Mouse (Mus musculus) forebrain, embryonic 13.5 days (tissue): ENCODE data around the gene Akna. TPM values are rescaled to one million over a fixed set of nuclear protein-coding genes. Genes with fewer than 3 reads are reported as not detected.

Experiments used
- ATAC-seq: fragments of 200-750 bp; cut with Nextera tagmentation; 2 replicates; pipeline ENCODE4 v1.8.0; 2017
- H3K27ac ChIP-seq: fragments of 300-500 bp; sonication (generic); 2 replicates; pipeline ENCODE4 v1.5.1; 2015; ENCODE audit warnings: inconsistent platforms, mild to moderate bottlenecking, moderate library complexity
- H3K27me3 ChIP-seq: fragments of 300-500 bp; sonication (generic); 2 replicates; pipeline ENCODE4 v1.6.1; 2015; ENCODE audit warnings: mild to moderate bottlenecking, inconsistent platforms
- H3K36me3 ChIP-seq: fragments of 300-500 bp; sonication (generic); 2 replicates; pipeline ENCODE4 v1.6.1; 2015; ENCODE audit warnings: mild to moderate bottlenecking, inconsistent platforms; ENCODE audit not compliant: poor library complexity, severe bottlenecking
- H3K4me1 ChIP-seq: fragments of 300-500 bp; sonication (generic); 2 replicates; pipeline ENCODE4 v1.6.1; 2015; ENCODE audit warnings: inconsistent platforms
- H3K4me2 ChIP-seq: fragments of 300-500 bp; sonication (generic); 2 replicates; pipeline ENCODE4 v1.6.1; 2015; ENCODE audit warnings: inconsistent platforms, mild to moderate bottlenecking, moderate library complexity
- H3K4me3 ChIP-seq: fragments of 300-500 bp; sonication (generic); 2 replicates; pipeline ENCODE4 v1.5.1; 2015; ENCODE audit warnings: mild to moderate bottlenecking, inconsistent platforms
- H3K9ac ChIP-seq: fragments of 300-500 bp; sonication (generic); 2 replicates; pipeline ENCODE4 v1.6.1; 2015; ENCODE audit warnings: mild to moderate bottlenecking, inconsistent platforms
- H3K9me3 ChIP-seq: fragments of 300-500 bp; sonication (generic); replicated peaks from 2 replicates; pipeline ENCODE4 v1.6.1; 2016; ENCODE audit warnings: inconsistent platforms
- WGBS: fragments of 180-500 bp; shearing (Covaris S2); methylation state at CpG from one replicate; pipeline ENCODE4 v1.1.7; 2015; 5-methylcytosine and 5-hydroxymethylcytosine counted together
- polyA plus RNA-seq: library from polyadenylated mRNA; unstranded; fragments of >200 nt; fragmentation: Nextera tagmentation; extraction: Ambion mirVana; gene quantifications from 2 replicates; pipeline ENCODE4 v1.2.1, GENCODE M21; 2015

The Akna gene
- polyA plus RNA-seq, 1 experiment from 2014 or later, result 23.1 TPM

GRCm38 (mm10) chr4:63377483-63377882 is 25.7 kb downstream of the Akna start:
- 68% methylated on average over 7 of the region's 7 CpGs for WGBS
- no peaks in the 10 kb centered on the region for H3K9me3 ChIP-seq
- no peak overlapping the region for H3K4me3 ChIP-seq
- H3K27ac ChIP-seq, result no peak overlapping the region
- no peak overlapping the region for H3K4me2 ChIP-seq
- no peaks in the 10 kb centered on the region for H3K27me3 ChIP-seq
- ATAC-seq, result no peak; the same call in 1 of the 2 replicates
- no peak overlapping the region for H3K9ac ChIP-seq
- H3K4me1 ChIP-seq, result 0 out of 2 replicates have a peak, but pooled peaks cover 7% of the 10 kb centered on the region
- peaks cover 99% of the 10 kb centered on the region for H3K36me3 ChIP-seq

- no peak overlapping the region for H3K4me2 ChIP-seq
- H3K9ac ChIP-seq, result no peak overlapping the region
- H3K4me1 ChIP-seq, result 0 out of 2 replicates have a peak, but pooled peaks cover 7% of the 10 kb centered on the region
- no peaks in the 10 kb centered on the region for H3K9me3 ChIP-seq
- no peak overlapping the region for H3K27ac ChIP-seq
- WGBS, result 55% methylated on average over 1 of the region's 1 CpGs
- peaks cover 99% of the 10 kb centered on the region for H3K36me3 ChIP-seq
- no peaks in the 10 kb centered on the region for H3K27me3 ChIP-seq
- no peak for ATAC-seq
- H3K4me3 ChIP-seq, result no peak overlapping the region
Measured at GRCm38 (mm10) chr4:63375367-63375766, 27.8 kb downstream of the Akna start.

- peaks cover 98% of the 10 kb centered on the region for H3K36me3 ChIP-seq
- H3K4me1 ChIP-seq, result 0 out of 2 replicates have a peak, but pooled peaks cover 7% of the 10 kb centered on the region
- H3K27me3 ChIP-seq, result no peaks in the 10 kb centered on the region
- no peak for ATAC-seq
- no peak overlapping the region for H3K4me2 ChIP-seq
- H3K27ac ChIP-seq, result 0 out of 2 replicates have a peak overlapping the region, but pooled peaks have one; percentile 6
- no peak overlapping the region for H3K4me3 ChIP-seq
- WGBS, result 90% methylated on average over 12 of the region's 12 CpGs
- no peak overlapping the region for H3K9ac ChIP-seq
- H3K9me3 ChIP-seq, result no peaks in the 10 kb centered on the region
Measured at GRCm38 (mm10) chr4:63374331-63374730, 28.8 kb downstream of the Akna start.

GRCm38 (mm10) chr4:63373404-63373803 is 29.8 kb downstream of the Akna start:
- Histone ChIP-seq H3K9ac (no peak overlapping the region), H3K4me1 (0 out of 2 replicates have a peak, but pooled peaks cover 7% of the 10 kb centered on the region), H3K36me3 (peaks cover 98% of the 10 kb centered on the region), H3K4me3 (no peak overlapping the region), H3K27ac (no peak overlapping the region), H3K27me3 (no peaks in the 10 kb centered on the region), H3K9me3 (no peaks in the 10 kb centered on the region), H3K4me2 (no peak overlapping the region)
- no peak for ATAC-seq
- WGBS, result 95% methylated on average over 8 of the region's 8 CpGs

- Histone ChIP-seq H3K9ac (no peak overlapping the region), H3K27ac (no peak overlapping the region), H3K27me3 (no peaks in the 10 kb centered on the region), H3K4me2 (no peak overlapping the region), H3K4me3 (no peak overlapping the region), H3K36me3 (peaks cover 97% of the 10 kb centered on the region), H3K4me1 (0 out of 2 replicates have a peak, but pooled peaks cover 7% of the 10 kb centered on the region), H3K9me3 (no peaks in the 10 kb centered on the region)
- WGBS, result 65% methylated on average over 3 of the region's 3 CpGs
- ATAC-seq, result no peak
Measured at GRCm38 (mm10) chr4:63371890-63372289, 31.3 kb downstream of the Akna start.

- H3K9ac ChIP-seq, result no peak overlapping the region; the same call in 1 of the 2 replicates
- H3K27me3 ChIP-seq, result no peaks in the 10 kb centered on the region
- H3K36me3 ChIP-seq, result peaks cover 92% of the 10 kb centered on the region
- no peak overlapping the region for H3K4me3 ChIP-seq
- no peaks in the 10 kb centered on the region for H3K9me3 ChIP-seq
- ATAC-seq, result no peak
- H3K27ac ChIP-seq, result no peak overlapping the region
- H3K4me1 ChIP-seq, result 0 out of 2 replicates have a peak, but pooled peaks cover 7% of the 10 kb centered on the region
- WGBS, result 33% methylated on average over 7 of the region's 7 CpGs
- no peak overlapping the region for H3K4me2 ChIP-seq
Measured at GRCm38 (mm10) chr4:63370897-63371296, 32.3 kb downstream of the Akna start.

- Histone ChIP-seq H3K36me3 (peaks cover 70% of the 10 kb centered on the region), H3K4me3 (no peak overlapping the region), H3K9ac (no peak overlapping the region), H3K9me3 (no peaks in the 10 kb centered on the region), H3K4me2 (no peak overlapping the region), H3K27me3 (no peaks in the 10 kb centered on the region), H3K4me1 (no peaks in the 10 kb centered on the region), H3K27ac (no peak overlapping the region)
- WGBS, result 15% methylated on average over 4 of the region's 4 CpGs
- ATAC-seq, result peak; percentile 75
Measured at GRCm38 (mm10) chr4:63368577-63368976, 34.6 kb downstream of the Akna start.

GRCm38 (mm10) chr4:63362150-63362549 is 41.0 kb downstream of the Akna start, which contains the start of gene Orm2:
Orm2 (plus strand) TSS chr4:63362449.
- 85% methylated on average over 5 of the region's 5 CpGs for WGBS

GRCm38 (mm10) chr4:63359861-63360260 is 43.3 kb downstream of the Akna start:
- no peak overlapping the region for H3K4me2 ChIP-seq
- 79% methylated on average over 6 of the region's 6 CpGs for WGBS
- ATAC-seq, result no peak

More at GRCm38 (mm10) chr4:63362150-63362549, 41.0 kb downstream of the Akna start, which contains the start of gene Orm2:
- no peak within 1 kb of the TSS for H3K4me2 ChIP-seq
- no peaks in the 10 kb centered on the region for H3K9me3 ChIP-seq
- H3K27ac ChIP-seq, result no peak within 1 kb of the TSS
- H3K4me3 ChIP-seq, result no peak within 1 kb of the TSS
- H3K36me3 ChIP-seq, result peaks cover 7% of the 10 kb centered on the region
- H3K4me1 ChIP-seq, result no peaks in the 10 kb centered on the region
- no peak within 1 kb of the TSS for H3K9ac ChIP-seq
- H3K27me3 ChIP-seq, result no peaks in the 10 kb centered on the region
- no peak for ATAC-seq

GRCm38 (mm10) chr4:63356981-63357570 is 46.1 kb downstream of the Akna start:
- 69% methylated on average over 2 of the region's 2 CpGs for WGBS
- Histone ChIP-seq H3K4me2 (no peak overlapping the region), H3K4me3 (no peak overlapping the region), H3K9ac (no peak overlapping the region), H3K27me3 (no peaks in the 10 kb centered on the region), H3K4me1 (no peaks in the 10 kb centered on the region), H3K36me3 (no peaks in the 10 kb centered on the region), H3K27ac (no peak overlapping the region), H3K9me3 (no peaks in the 10 kb centered on the region)
- no peak for ATAC-seq

More at GRCm38 (mm10) chr4:63359861-63360260, 43.3 kb downstream of the Akna start:
- Histone ChIP-seq H3K9ac (no peak overlapping the region), H3K4me3 (no peak overlapping the region), H3K27ac (no peak overlapping the region), H3K9me3 (no peaks in the 10 kb centered on the region), H3K27me3 (no peaks in the 10 kb centered on the region), H3K36me3 (no peaks in the 10 kb centered on the region), H3K4me1 (no peaks in the 10 kb centered on the region)

- Histone ChIP-seq H3K36me3 (no peaks in the 10 kb centered on the region), H3K4me3 (no peak within 1 kb of the TSS), H3K27ac (no peak within 1 kb of the TSS), H3K9ac (no peak within 1 kb of the TSS), H3K4me1 (no peaks in the 10 kb centered on the region), H3K9me3 (no peaks in the 10 kb centered on the region), H3K4me2 (no peak within 1 kb of the TSS), H3K27me3 (no peaks in the 10 kb centered on the region)
- WGBS, result 79% methylated on average over 4 of the region's 4 CpGs
- no peak for ATAC-seq
Measured at GRCm38 (mm10) chr4:63355877-63356665, 47.1 kb downstream of the Akna start, which contains the start of gene Orm3. Orm3 (plus strand) TSS chr4:63356162.

GRCm38 (mm10) chr4:63348524-63348923 is 54.6 kb downstream of the Akna start:
- Histone ChIP-seq H3K9me3 (no peaks in the 10 kb centered on the region), H3K4me3 (no peak overlapping the region), H3K9ac (no peak overlapping the region), H3K27ac (no peak overlapping the region), H3K27me3 (no peaks in the 10 kb centered on the region), H3K36me3 (no peaks in the 10 kb centered on the region), H3K4me2 (no peak overlapping the region), H3K4me1 (no peaks in the 10 kb centered on the region)
- ATAC-seq, result no peak
- WGBS, result 79% methylated on average over 6 of the region's 6 CpGs
